Mouse (Mus musculus) spleen, adult 2 months (tissue): ENCODE data around the gene Tma16.

Experiments used
- CTCF ChIP-seq: fragments of 200-500 bp; IDR thresholded peaks from 2 replicates; pipeline ENCODE4 v1.5.1; 2011; ENCODE audit warnings: mild to moderate bottlenecking, inconsistent platforms; ENCODE audit not compliant: insufficient read depth, insufficient read length, insufficient replicate concordance; ENCODE audit errors: extremely low read depth
- POLR2A ChIP-seq: fragments of 200-500 bp; IDR thresholded peaks from 2 replicates; pipeline ENCODE4 v1.6.1; 2011; ENCODE audit warnings: low read depth, low read length, inconsistent platforms

DNA sequence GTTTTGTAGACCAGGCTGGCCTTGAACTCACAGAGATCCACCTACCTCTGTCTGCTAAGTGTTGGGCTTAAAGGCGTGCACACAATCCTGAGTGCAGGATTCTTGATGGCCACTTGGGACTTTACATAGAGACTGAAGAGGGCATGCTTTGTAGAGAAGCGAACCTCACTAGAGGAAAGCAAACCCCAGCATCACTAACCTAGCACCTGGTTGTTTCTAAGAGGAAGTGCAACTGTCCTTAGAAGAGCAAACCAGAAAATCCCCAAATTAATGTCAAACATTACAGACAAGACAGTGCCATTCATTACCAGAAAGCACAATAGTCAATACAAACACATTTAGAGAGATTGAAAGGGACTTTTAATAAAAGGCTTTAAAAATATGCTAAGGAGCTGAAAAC lies 17.1 kb upstream of the Tma16 start:
- TF ChIP-seq POLR2A (no peak), CTCF (no peak)
